Mouse (Mus musculus): ENCODE measurements around the gene Gm4064.
"Not testable (repeated sequence)": the region's sequence is repeated elsewhere in the genome, so short reads cannot be mapped to it uniquely, and the experiment has no call there.

DNA sequence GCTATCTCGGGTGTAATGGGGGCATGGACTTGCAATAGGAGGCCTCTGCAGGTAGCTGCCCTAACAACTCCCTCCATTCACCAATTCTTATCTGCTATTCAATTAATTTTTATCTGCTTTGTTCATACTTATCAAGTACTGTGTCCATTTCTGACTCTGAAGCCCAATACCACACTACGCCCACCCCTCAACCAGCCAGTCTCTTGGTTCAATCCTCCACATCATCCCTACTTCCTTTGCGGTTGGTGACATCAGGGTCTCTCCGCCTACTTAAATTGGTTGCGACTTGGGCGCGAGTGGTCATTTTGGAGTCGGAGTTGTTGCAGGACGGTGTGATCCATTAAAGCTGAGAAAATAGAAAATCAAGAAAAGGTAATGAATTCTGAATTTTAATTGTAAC lies 34.4 kb upstream of the Gm4064 start, which contains the start of the genes Rbmy and Gm10256:
- not testable (repeated sequence) for TF ChIP-seq POLR2A, CTCF (IDR thresholded peaks at IDR 0.05; ENCODE audit: insufficient read depth, low read depth, low read length)
